Mouse (Mus musculus) adrenal gland, adult 18-20 months (tissue): ENCODE results near the gene Lypd9. TPM values are rescaled to one million over a fixed set of nuclear protein-coding genes. Genes with fewer than 3 reads are reported as not detected.
"Not testable (repeated sequence)": the region's sequence is repeated elsewhere in the genome, so short reads cannot be mapped to it uniquely, and the experiment has no call there.

ENCODE experiments used
- DNase-seq, 2 experiments: peaks; one replicate each; pipeline ENCODE4 v3.0.0; 2021 to 2022; ENCODE audit warnings: low spot score in 2 of 2
- long read RNA-seq, 2 experiments: library from polyadenylated mRNA; stranded (forward); transcript quantifications; one replicate each; pipeline ENCODE4 v2.0.0; 2021
- total RNA-seq, 2 experiments: library from RNA; stranded (reverse); gene quantifications; 1 replicate in 1 of 2; 2 replicates in 1 of 2; pipeline ENCODE4 v1.2.3; 2021

Lypd9 gene
- not detected for total RNA-seq
- long read RNA-seq, experiment 1, result 0 reads
- long read RNA-seq, experiment 2, result 0 reads

- DNase-seq, result no peak
Observed at GRCm38 (mm10) chr11:58452759-58453158, at the start of gene Lypd9. Gene Lypd9 (minus strand): TSS chr11:58452923.

GRCm38 (mm10) chr11:58502472-58502871, 49.7 kb upstream of the Lypd9 start, which contains the start of gene Olfr331:
Gene Olfr331 (minus strand): TSS chr11:58502572.
- DNase-seq, result not testable (repeated sequence)

- DNase-seq, result no peak
Observed at GRCm38 (mm10) chr11:58499290-58499689, 46.6 kb upstream of the Lypd9 start.

- no peak for DNase-seq
Observed at GRCm38 (mm10) chr11:58498761-58499160, 46.0 kb upstream of the Lypd9 start.

GRCm38 (mm10) chr11:58492455-58492854, 39.7 kb upstream of the Lypd9 start, which contains the start of gene Olfr332:
Gene Olfr332 (minus strand): TSS chr11:58492555.
- DNase-seq, result no peak

- DNase-seq, result no peak
Observed at GRCm38 (mm10) chr11:58462170-58462569, 9.4 kb upstream of the Lypd9 start, which contains the start of gene Olfr30. Gene Olfr30 (minus strand): TSS chr11:58462270.

- no peak for DNase-seq
Observed at GRCm38 (mm10) chr11:58453592-58453991, 869 bp upstream of the Lypd9 start.

- no peak for DNase-seq
Observed at GRCm38 (mm10) chr11:58437866-58438265, 14.9 kb downstream of the Lypd9 start.

GRCm38 (mm10) chr11:58432259-58432658, 20.5 kb downstream of the Lypd9 start, which contains the start of gene Gm12253:
Gene Gm12253 (plus strand): TSS chr11:58432559.
- no peak for DNase-seq

- DNase-seq, result no peak
Observed at GRCm38 (mm10) chr11:58420815-58421214, 31.9 kb downstream of the Lypd9 start, which contains the start of gene 1810065E05Rik. Gene 1810065E05Rik (plus strand): TSS chr11:58421111.

- no peak for DNase-seq
Observed at GRCm38 (mm10) chr11:58418336-58418735, 34.4 kb downstream of the Lypd9 start.

GRCm38 (mm10) chr11:58408066-58408465, 44.7 kb downstream of the Lypd9 start:
- DNase-seq, result no peak

- DNase-seq, result no peak
Observed at GRCm38 (mm10) chr11:58400655-58401054, 52.1 kb downstream of the Lypd9 start.

- no peak for DNase-seq
Observed at GRCm38 (mm10) chr11:58399985-58400645, 52.6 kb downstream of the Lypd9 start.

Other genes with a start within 250 kb of the Lypd9 start
- gene 4930438A08Rik, start 178.1 kb downstream of the Lypd9 start, total RNA-seq, result not detected
- 10 to 100 TPM; 10.5 to 11.9 TPM for gene Zfp692, start 145.9 kb downstream of the Lypd9 start, total RNA-seq
- gene Zfp672, start 122.6 kb downstream of the Lypd9 start, total RNA-seq, result 10 to 100 TPM; 48.7 to 58.7 TPM
- gene Sh3bp5l, start 122.2 kb downstream of the Lypd9 start, total RNA-seq, result 10 to 100 TPM; 38.5 to 39.3 TPM
- not detected for gene Lypd8, start 73.9 kb downstream of the Lypd9 start, total RNA-seq
- not detected for gene 1810065E05Rik, start 31.8 kb downstream of the Lypd9 start, total RNA-seq
- gene Gm12253, start 20.4 kb downstream of the Lypd9 start, total RNA-seq, result not detected
- not detected for gene Olfr30, start 9.3 kb upstream of the Lypd9 start, total RNA-seq
- gene Olfr332, start 39.6 kb upstream of the Lypd9 start, total RNA-seq, result not detected
- gene Olfr331, start 49.6 kb upstream of the Lypd9 start, total RNA-seq, result not detected
- gene Olfr330, start 81.9 kb upstream of the Lypd9 start, total RNA-seq, result under 1 TPM in 1 of 2 experiments, not detected in 1; 0.50 TPM
- gene Olfr329-ps, start 93.5 kb upstream of the Lypd9 start, total RNA-seq, result under 1 TPM in 1 of 2 experiments, not detected in 1; 0.63 TPM
- under 1 TPM in 1 of 2 experiments, not detected in 1; 0.13 TPM for gene Olfr328, start 102.7 kb upstream of the Lypd9 start, total RNA-seq
- not detected for gene Olfr224, start 117.6 kb upstream of the Lypd9 start, total RNA-seq
- gene Olfr325, start 124.8 kb upstream of the Lypd9 start, total RNA-seq, result not detected
- not detected for gene Olfr324, start 142.2 kb upstream of the Lypd9 start, total RNA-seq
- gene 2210407C18Rik, start 163.2 kb upstream of the Lypd9 start, total RNA-seq, result not detected
- not detected for gene Olfr323, start 177.6 kb upstream of the Lypd9 start, total RNA-seq
- not detected for gene Trim58, start 187.5 kb upstream of the Lypd9 start, total RNA-seq
- not detected for gene Olfr322, start 205.9 kb upstream of the Lypd9 start, total RNA-seq
- not detected for gene Olfr320, start 228.2 kb upstream of the Lypd9 start, total RNA-seq
- gene Olfr319, start 246.2 kb upstream of the Lypd9 start, total RNA-seq, result not detected